Mouse (Mus musculus): ENCODE measurements around the gene Esrrg. TPM values are rescaled to one million over a fixed set of nuclear protein-coding genes. Genes with fewer than 3 reads are reported as not detected.

Esrrg gene
- polyA plus RNA-seq, 1 experiment from 2014 or later: 10.7 TPM

DNA sequence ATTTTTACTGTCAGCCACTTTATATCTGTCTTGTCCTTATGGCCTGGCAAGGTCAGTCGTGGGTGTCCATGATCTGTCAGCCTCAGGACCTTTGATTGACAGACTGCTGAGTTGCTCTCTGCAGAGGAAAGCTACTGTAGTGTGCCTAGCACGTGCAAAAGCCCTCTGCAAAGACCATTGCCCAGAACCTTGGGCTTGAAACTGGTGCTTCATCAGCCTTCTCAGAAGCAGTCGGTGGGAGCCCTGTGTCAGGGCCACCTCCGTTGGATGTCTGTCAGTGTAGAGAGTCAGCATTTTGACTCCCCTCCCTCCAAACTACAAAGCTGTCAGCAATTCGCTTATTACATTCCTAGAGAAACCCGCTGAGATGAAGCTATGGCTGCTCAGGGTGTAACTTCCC, 227.8 kb downstream of the Esrrg start:
- no peak overlapping the region for H3K4me2 ChIP-seq (ENCODE audit: low read depth, low read length)
- H3K27me3 ChIP-seq (ENCODE audit: control insufficient read depth, insufficient read depth, low read length): no peaks in the 10 kb centered on the region
- H3K4me1 ChIP-seq (ENCODE audit: control insufficient read depth, insufficient read depth, low read length): no peaks in the 10 kb centered on the region
- WGBS: 50% methylated on average over 6 of the region's 6 CpGs
- no peak overlapping the region for H3K4me3 ChIP-seq (replicated peaks; ENCODE audit: low read length)
- H3K27ac ChIP-seq (ENCODE audit: low read length): no peak overlapping the region
- no peak for ATAC-seq (ENCODE audit: insufficient read depth, low FRiP score)
- H3K36me3 ChIP-seq (ENCODE audit: control insufficient read depth, insufficient read depth, low read length): no peaks in the 10 kb centered on the region
- H3K9ac ChIP-seq (ENCODE audit: low read length): no peak overlapping the region
- H3K9me3 ChIP-seq (replicated peaks; ENCODE audit: control insufficient read depth, low read length): no peaks in the 10 kb centered on the region

DNA sequence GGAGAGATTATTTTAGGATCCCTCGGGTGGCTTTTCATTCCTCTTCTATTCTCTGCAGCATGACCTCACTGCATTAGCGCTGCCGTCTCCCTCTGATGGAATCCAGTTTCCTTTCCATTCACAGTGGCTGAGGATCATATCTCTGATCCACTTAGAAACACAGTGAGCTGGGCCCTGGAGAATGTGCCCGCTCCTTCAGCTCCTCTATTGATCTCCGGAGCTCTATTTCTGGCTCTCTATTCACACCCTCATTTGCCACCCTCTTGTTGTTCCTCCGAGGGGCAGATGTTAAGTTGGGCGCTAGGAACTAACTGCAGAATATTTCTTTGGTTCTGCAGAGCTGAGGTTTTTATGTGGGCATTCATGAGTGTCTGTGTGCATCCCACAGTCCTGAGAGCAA, 228.3 kb downstream of the Esrrg start:
- Histone ChIP-seq H3K4me2 (ENCODE audit: low read depth, low read length) (no peak overlapping the region), H3K9me3 (replicated peaks; ENCODE audit: control insufficient read depth, low read length) (no peaks in the 10 kb centered on the region), H3K9ac (ENCODE audit: low read length) (no peak overlapping the region), H3K27ac (ENCODE audit: low read length) (no peak overlapping the region), H3K36me3 (ENCODE audit: control insufficient read depth, insufficient read depth, low read length) (no peaks in the 10 kb centered on the region), H3K4me3 (replicated peaks; ENCODE audit: low read length) (no peak overlapping the region), H3K4me1 (ENCODE audit: control insufficient read depth, insufficient read depth, low read length) (no peaks in the 10 kb centered on the region), H3K27me3 (ENCODE audit: control insufficient read depth, insufficient read depth, low read length) (no peaks in the 10 kb centered on the region)
- ATAC-seq (ENCODE audit: insufficient read depth, low FRiP score): no peak
- WGBS: 28% methylated on average over 7 of the region's 7 CpGs

DNA sequence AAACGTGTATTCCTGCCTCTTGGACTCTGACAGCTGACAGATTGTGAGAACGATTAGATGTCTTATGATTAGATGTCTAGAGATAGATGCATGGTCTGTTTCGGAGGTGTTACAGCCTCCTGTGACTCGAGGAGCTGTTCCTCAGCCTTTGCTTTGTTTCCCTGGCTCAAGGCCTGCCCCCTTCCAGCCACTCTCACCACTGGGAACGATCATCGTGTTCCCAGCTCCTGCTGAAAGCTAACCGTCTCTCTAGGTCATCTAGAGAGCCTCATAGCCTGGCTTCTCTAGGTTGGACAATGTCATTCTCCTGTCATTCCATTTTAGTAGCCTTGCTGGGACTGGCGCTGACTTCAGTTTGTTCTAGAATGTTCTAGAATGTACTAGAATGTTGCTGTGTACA, 233.0 kb downstream of the Esrrg start:
- no peak overlapping the region for H3K4me2 ChIP-seq (ENCODE audit: low read depth, low read length)
- no peaks in the 10 kb centered on the region for H3K9me3 ChIP-seq (replicated peaks; ENCODE audit: control insufficient read depth, low read length)
- no peak for ATAC-seq (ENCODE audit: insufficient read depth, low FRiP score)
- H3K9ac ChIP-seq (ENCODE audit: low read length): no peak overlapping the region
- H3K4me3 ChIP-seq (replicated peaks; ENCODE audit: low read length): no peak overlapping the region
- no peak overlapping the region for H3K27ac ChIP-seq (ENCODE audit: low read length)
- H3K36me3 ChIP-seq (ENCODE audit: control insufficient read depth, insufficient read depth, low read length): no peaks in the 10 kb centered on the region
- no peaks in the 10 kb centered on the region for H3K27me3 ChIP-seq (ENCODE audit: control insufficient read depth, insufficient read depth, low read length)
- no peaks in the 10 kb centered on the region for H3K4me1 ChIP-seq (ENCODE audit: control insufficient read depth, insufficient read depth, low read length)
- WGBS: 76% methylated on average over 8 of the region's 8 CpGs

DNA sequence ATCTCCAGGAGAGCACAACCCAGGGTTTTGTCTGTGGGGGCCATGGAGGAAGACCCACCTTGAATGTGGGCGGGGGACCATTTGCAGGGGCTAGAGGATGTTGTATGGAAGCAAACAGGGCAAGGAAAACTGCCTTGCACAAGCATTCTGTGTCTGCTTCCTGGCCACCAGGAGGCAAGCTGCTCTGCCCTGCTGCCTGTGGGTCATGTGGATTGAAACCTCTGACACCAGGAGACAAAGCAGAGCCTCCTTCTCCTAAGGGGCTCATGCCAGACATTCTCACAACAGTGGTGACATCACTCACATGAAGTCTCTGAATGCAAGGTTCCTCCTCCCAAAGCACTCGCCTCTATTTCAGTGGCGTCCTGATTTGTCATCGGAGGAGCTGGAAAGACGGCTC, 234.1 kb downstream of the Esrrg start:
- no peaks in the 10 kb centered on the region for H3K36me3 ChIP-seq (ENCODE audit: control insufficient read depth, insufficient read depth, low read length)
- H3K27ac ChIP-seq (ENCODE audit: low read length): no peak overlapping the region
- no peak overlapping the region for H3K4me2 ChIP-seq (ENCODE audit: low read depth, low read length)
- H3K9ac ChIP-seq (ENCODE audit: low read length): no peak overlapping the region
- ATAC-seq (ENCODE audit: insufficient read depth, low FRiP score): no peak
- H3K4me3 ChIP-seq (replicated peaks; ENCODE audit: low read length): no peak overlapping the region
- no peaks in the 10 kb centered on the region for H3K27me3 ChIP-seq (ENCODE audit: control insufficient read depth, insufficient read depth, low read length)
- H3K4me1 ChIP-seq (ENCODE audit: control insufficient read depth, insufficient read depth, low read length): no peaks in the 10 kb centered on the region
- WGBS: 89% methylated on average over 5 of the region's 5 CpGs
- no peaks in the 10 kb centered on the region for H3K9me3 ChIP-seq (replicated peaks; ENCODE audit: control insufficient read depth, low read length)

DNA sequence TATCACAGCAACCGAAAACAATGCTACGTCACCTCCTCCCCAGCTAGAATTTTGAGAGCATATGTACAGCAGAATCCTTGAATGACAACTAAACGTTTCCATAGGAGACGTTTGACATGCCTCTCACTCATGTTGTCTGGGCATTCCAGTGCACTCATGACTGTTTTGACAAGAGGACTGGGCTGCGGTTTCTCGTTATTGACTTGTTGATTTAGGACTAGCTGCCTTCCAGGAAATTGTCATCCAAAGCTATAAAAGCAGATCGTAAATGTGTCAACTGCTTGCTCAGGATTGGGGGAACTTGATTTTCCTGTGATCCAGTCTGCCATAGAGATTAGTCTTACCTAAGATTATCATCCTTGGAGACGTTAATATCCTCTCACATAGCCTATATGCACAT, 245.6 kb downstream of the Esrrg start:
- Histone ChIP-seq H3K4me1 (ENCODE audit: control insufficient read depth, insufficient read depth, low read length) (no peaks in the 10 kb centered on the region), H3K4me2 (ENCODE audit: low read depth, low read length) (no peak overlapping the region), H3K4me3 (replicated peaks; ENCODE audit: low read length) (no peak overlapping the region), H3K27ac (ENCODE audit: low read length) (no peak overlapping the region), H3K27me3 (ENCODE audit: control insufficient read depth, insufficient read depth, low read length) (no peaks in the 10 kb centered on the region), H3K36me3 (ENCODE audit: control insufficient read depth, insufficient read depth, low read length) (no peaks in the 10 kb centered on the region), H3K9me3 (replicated peaks; ENCODE audit: control insufficient read depth, low read length) (no peaks in the 10 kb centered on the region), H3K9ac (ENCODE audit: low read length) (no peak overlapping the region)
- WGBS: 54% methylated on average over 8 of the region's 8 CpGs
- no peak for ATAC-seq (ENCODE audit: insufficient read depth, low FRiP score)

DNA sequence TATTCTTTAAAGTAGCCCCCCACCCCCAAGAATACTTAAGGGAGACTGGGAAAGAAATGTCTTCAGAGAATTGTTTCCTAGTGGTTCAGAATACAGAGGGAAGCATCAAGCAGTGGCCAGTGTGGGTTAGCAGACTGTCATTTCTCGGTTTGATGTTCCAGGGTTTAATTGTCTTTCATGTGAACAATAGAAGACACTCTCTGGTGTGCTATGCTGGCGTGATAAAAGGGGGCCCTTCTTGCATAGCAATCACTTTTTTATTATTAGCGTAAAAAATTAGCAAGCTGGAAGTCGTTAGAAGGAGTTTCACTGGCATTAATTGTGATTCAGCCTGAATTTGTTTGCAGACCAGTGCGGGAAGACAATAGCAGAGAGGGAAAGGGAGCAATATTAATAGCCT, 253.7 kb downstream of the Esrrg start:
- Histone ChIP-seq H3K4me3 (replicated peaks; ENCODE audit: low read length) (no peak overlapping the region), H3K4me2 (ENCODE audit: low read depth, low read length) (no peak overlapping the region), H3K36me3 (ENCODE audit: control insufficient read depth, insufficient read depth, low read length) (no peaks in the 10 kb centered on the region), H3K9me3 (replicated peaks; ENCODE audit: control insufficient read depth, low read length) (no peaks in the 10 kb centered on the region), H3K9ac (ENCODE audit: low read length) (no peak overlapping the region), H3K27me3 (ENCODE audit: control insufficient read depth, insufficient read depth, low read length) (no peaks in the 10 kb centered on the region), H3K4me1 (ENCODE audit: control insufficient read depth, insufficient read depth, low read length) (no peaks in the 10 kb centered on the region), H3K27ac (ENCODE audit: low read length) (no peak overlapping the region)
- WGBS: 71% methylated on average over 5 of the region's 5 CpGs
- ATAC-seq (ENCODE audit: insufficient read depth, low FRiP score): no peak

DNA sequence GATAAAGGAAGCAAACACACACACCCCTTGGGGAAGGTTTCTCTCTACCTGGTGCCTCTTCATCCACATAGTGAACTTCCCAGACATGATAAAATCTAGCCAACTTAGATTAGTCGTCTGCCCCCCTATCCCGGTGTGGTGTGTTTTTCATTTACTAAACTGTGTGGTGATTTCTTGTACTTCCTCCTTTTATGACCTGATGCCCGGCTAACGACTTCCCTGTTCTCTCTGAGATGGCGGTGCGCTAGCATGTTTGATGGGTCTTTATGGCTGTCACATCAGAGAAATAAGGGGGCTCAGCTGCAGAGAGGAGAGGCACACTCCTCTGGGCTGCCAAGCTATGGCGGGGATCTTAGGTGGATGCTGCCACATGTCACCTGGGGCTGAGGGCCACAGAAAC, 259.8 kb downstream of the Esrrg start:
- Histone ChIP-seq H3K36me3 (ENCODE audit: control insufficient read depth, insufficient read depth, low read length) (no peaks in the 10 kb centered on the region), H3K27ac (ENCODE audit: low read length) (no peak overlapping the region), H3K27me3 (ENCODE audit: control insufficient read depth, insufficient read depth, low read length) (no peaks in the 10 kb centered on the region), H3K9me3 (replicated peaks; ENCODE audit: control insufficient read depth, low read length) (no peaks in the 10 kb centered on the region), H3K4me3 (replicated peaks; ENCODE audit: low read length) (no peak overlapping the region), H3K9ac (ENCODE audit: low read length) (no peak overlapping the region), H3K4me2 (ENCODE audit: low read depth, low read length) (no peak overlapping the region), H3K4me1 (ENCODE audit: control insufficient read depth, insufficient read depth, low read length) (peaks cover 8% of the 10 kb centered on the region)
- ATAC-seq (ENCODE audit: insufficient read depth, low FRiP score): no peak
- 72% methylated on average over 7 of the region's 7 CpGs for WGBS

DNA sequence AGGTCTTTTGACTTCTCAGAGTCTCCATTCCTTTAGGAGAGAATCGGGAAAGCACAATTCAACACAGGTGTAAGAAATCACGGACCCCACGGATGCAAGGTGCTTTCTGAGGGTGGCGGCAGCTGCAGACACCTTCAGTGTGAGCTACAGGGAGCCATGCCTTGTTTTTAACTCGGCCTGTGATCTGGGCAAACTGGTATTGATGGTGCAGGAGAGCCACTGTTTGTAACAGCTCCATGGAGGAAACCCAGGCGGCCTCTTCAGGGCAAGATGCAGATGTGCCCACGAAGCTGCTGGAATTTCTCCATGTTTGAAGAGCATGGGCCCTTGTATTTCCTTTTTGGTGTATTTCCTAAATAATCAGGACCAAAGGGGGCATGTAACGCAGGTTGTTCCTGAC, 263.6 kb downstream of the Esrrg start:
- H3K4me3 ChIP-seq (replicated peaks; ENCODE audit: low read length): no peak overlapping the region
- no peak overlapping the region for H3K27ac ChIP-seq (ENCODE audit: low read length)

DNA sequence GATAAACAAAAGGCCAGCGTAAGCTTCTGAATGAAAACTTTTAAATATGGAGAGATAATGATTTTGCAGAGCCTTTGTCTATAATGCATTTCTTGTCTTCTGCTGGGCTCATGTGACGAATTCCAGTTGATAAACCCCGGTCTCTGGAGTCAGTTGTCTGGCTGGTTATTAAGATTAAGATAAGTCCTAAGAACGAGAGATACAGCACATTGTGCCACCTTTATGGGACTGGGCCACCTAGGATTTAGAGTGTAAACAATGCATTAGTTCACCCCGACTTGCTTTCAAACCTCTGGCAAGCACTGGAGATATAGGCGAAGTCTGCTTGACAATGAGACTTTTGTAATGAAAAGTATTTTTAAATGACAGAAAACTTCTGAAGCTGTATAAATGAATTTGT, 264.2 kb downstream of the Esrrg start:
- no peaks in the 10 kb centered on the region for H3K36me3 ChIP-seq (ENCODE audit: control insufficient read depth, insufficient read depth, low read length)
- no peaks in the 10 kb centered on the region for H3K27me3 ChIP-seq (ENCODE audit: control insufficient read depth, insufficient read depth, low read length)
- no peak overlapping the region for H3K9ac ChIP-seq (ENCODE audit: low read length)
- no peak overlapping the region for H3K4me3 ChIP-seq (replicated peaks; ENCODE audit: low read length)
- no peaks in the 10 kb centered on the region for H3K9me3 ChIP-seq (replicated peaks; ENCODE audit: control insufficient read depth, low read length)
- ATAC-seq (ENCODE audit: insufficient read depth, low FRiP score): no peak
- H3K4me2 ChIP-seq (ENCODE audit: low read depth, low read length): no peak overlapping the region
- H3K27ac ChIP-seq (ENCODE audit: low read length): no peak overlapping the region
- H3K4me1 ChIP-seq (ENCODE audit: control insufficient read depth, insufficient read depth, low read length): peaks cover 8% of the 10 kb centered on the region
- WGBS: 24% methylated on average over 6 of the region's 6 CpGs

More for the DNA sequence above, 263.6 kb downstream of the Esrrg start:
- 35% methylated on average over 8 of the region's 8 CpGs for WGBS
- no peak overlapping the region for H3K9ac ChIP-seq (ENCODE audit: low read length)
- peak; percentile 17; the same call in 1 of the 2 replicates for ATAC-seq (ENCODE audit: insufficient read depth, low FRiP score)
- H3K4me2 ChIP-seq (ENCODE audit: low read depth, low read length): no peak overlapping the region
- no peaks in the 10 kb centered on the region for H3K9me3 ChIP-seq (replicated peaks; ENCODE audit: control insufficient read depth, low read length)
- H3K36me3 ChIP-seq (ENCODE audit: control insufficient read depth, insufficient read depth, low read length): no peaks in the 10 kb centered on the region
- H3K27me3 ChIP-seq (ENCODE audit: control insufficient read depth, insufficient read depth, low read length): no peaks in the 10 kb centered on the region
- H3K4me1 ChIP-seq (ENCODE audit: control insufficient read depth, insufficient read depth, low read length): peaks cover 8% of the 10 kb centered on the region

DNA sequence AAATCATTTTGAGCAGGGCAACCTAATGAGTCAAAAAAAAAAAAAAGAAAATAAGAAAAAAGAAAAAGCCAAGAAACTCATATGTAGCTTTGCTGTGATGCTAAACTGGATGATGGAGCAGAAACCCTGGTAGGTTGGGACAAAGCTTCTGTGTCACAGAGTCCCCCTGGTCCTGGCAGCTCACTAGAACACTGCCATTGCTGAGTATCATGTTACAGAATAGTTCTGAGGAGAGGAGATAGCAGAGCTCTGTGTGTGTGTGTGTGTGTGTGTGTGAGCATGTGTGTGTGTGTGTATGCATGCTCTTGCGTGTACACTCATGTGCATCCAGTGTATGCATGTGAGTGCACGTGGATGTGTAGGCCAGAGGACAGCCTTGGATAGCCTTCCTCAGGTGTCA, 265.2 kb downstream of the Esrrg start:
- 80% methylated on average over 2 of the region's 2 CpGs for WGBS
- H3K4me1 ChIP-seq (ENCODE audit: control insufficient read depth, insufficient read depth, low read length): peaks cover 8% of the 10 kb centered on the region
- no peaks in the 10 kb centered on the region for H3K36me3 ChIP-seq (ENCODE audit: control insufficient read depth, insufficient read depth, low read length)
- no peak overlapping the region for H3K27ac ChIP-seq (ENCODE audit: low read length)
- H3K4me2 ChIP-seq (ENCODE audit: low read depth, low read length): no peak overlapping the region
- H3K9ac ChIP-seq (ENCODE audit: low read length): no peak overlapping the region
- no peaks in the 10 kb centered on the region for H3K9me3 ChIP-seq (replicated peaks; ENCODE audit: control insufficient read depth, low read length)
- H3K27me3 ChIP-seq (ENCODE audit: control insufficient read depth, insufficient read depth, low read length): no peaks in the 10 kb centered on the region
- no peak overlapping the region for H3K4me3 ChIP-seq (replicated peaks; ENCODE audit: low read length)
- no peak for ATAC-seq (ENCODE audit: insufficient read depth, low FRiP score)

Measured in stomach, embryonic 16.5 days (tissue).